ENCODE assay signal across 14 mouse cellular contexts in the genomic region with DNA sequence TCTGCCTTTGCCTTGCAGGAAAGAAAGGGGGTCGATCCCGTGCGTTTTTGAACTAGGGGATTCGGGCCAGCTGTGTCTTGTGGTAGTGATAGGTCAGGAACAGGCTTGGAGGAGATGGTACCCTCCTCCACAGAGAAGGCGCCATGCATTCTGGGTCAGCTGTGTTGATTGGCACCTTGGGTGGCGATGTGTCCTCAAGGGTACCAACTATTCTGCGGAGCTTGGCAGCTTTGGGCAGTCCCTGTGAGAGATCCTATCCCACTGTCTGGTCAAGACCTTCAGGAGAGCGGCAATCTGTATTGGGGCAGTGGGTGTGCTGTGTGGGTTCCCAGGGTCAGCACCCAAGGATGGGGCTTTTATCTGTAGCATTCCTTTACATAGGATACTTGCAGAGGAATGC. TPM values are rescaled to one million over a fixed set of nuclear protein-coding genes. Genes with fewer than 3 reads are reported as not detected.
A peak's percentile ranks its signal among the peaks of the same experiment; 100 is the strongest.
DNase-seq lines count a peak whose midpoint lies in the region; ATAC-seq and TF ChIP-seq lines count a peak whose summit lies in the region.
"Had no signal": no experiment of that assay in that cellular context is flagged by ENCODE, and none has a peak within 500 bp of the region (broad histone marks: within the 10 kb centered on the region; RNA-seq: fewer than 3 reads in every experiment).

No protein-coding gene starts in this region.

- H3K4me2 ChIP-seq in forebrain, embryonic 13.5 days = no peak overlapping the region
- H3K4me2 ChIP-seq in hindbrain, embryonic 16.5 days (ENCODE audit: low read length) = no peak overlapping the region
- H3K4me2 ChIP-seq in neural tube, embryonic 13.5 days = 0 out of 2 replicates have a peak overlapping the region, but pooled peaks have one; percentile 1
- H3K4me2 ChIP-seq: liver, embryonic 11.5 days had no signal

- 79% methylated on average over 8 of the region's 8 CpGs for WGBS in forebrain, embryonic 13.5 days
- 53% methylated on average over 8 of the region's 8 CpGs for WGBS in hindbrain, embryonic 16.5 days
- 71% methylated on average over 8 of the region's 8 CpGs for WGBS in neural tube, embryonic 13.5 days

- no peaks in the 10 kb centered on the region for H3K27me3 ChIP-seq in forebrain, embryonic 13.5 days
- no peaks in the 10 kb centered on the region for H3K27me3 ChIP-seq in hindbrain, embryonic 16.5 days (replicated peaks; ENCODE audit: control insufficient read depth, insufficient read depth, low read length)
- H3K27me3 ChIP-seq in neural tube, embryonic 13.5 days = no peaks in the 10 kb centered on the region

- peak; percentile 3; the same call in 1 of the 2 replicates for ATAC-seq in forebrain, embryonic 13.5 days
- peak; percentile 16 for ATAC-seq in hindbrain, embryonic 16.5 days
- ATAC-seq in neural tube, embryonic 13.5 days (ENCODE audit: low read depth) = no peak
- ATAC-seq: inflammation-experienced regulatory T-cells, adult 6 months had no signal

- no peak for TF ChIP-seq CTCF in gastrocnemius, adult 2 months (IDR thresholded peaks at IDR 0.05)

- no peaks in the 10 kb centered on the region for H3K9me3 ChIP-seq in forebrain, embryonic 13.5 days (replicated peaks)
- H3K9me3 ChIP-seq in hindbrain, embryonic 16.5 days (ENCODE audit: control insufficient read depth, low read length) = no peaks in the 10 kb centered on the region
- H3K9me3 ChIP-seq in neural tube, embryonic 13.5 days = no peaks in the 10 kb centered on the region

- H3K4me3 ChIP-seq in gastrocnemius, adult 2 months = no peak overlapping the region
- no peak overlapping the region for H3K4me3 ChIP-seq in forebrain, embryonic 13.5 days
- no peak overlapping the region for H3K4me3 ChIP-seq in hindbrain, embryonic 16.5 days (ENCODE audit: low read length)
- H3K4me3 ChIP-seq in neural tube, embryonic 13.5 days = no peak overlapping the region

- no peak for DNase-seq in gastrocnemius, adult 2 months
- no peak for DNase-seq in gastrocnemius, postnatal 36 days
- DNase-seq in urinary bladder, postnatal 4 days (ENCODE audit: low spot score in 2 of 2) = no peak
- no peak for DNase-seq in embryo, embryonic 11 days
- no peak for DNase-seq in gastrocnemius, adult 8-10 months (ENCODE audit: low spot score in 2 of 2)
- DNase-seq: cerebellum, postnatal 36 days; kidney, postnatal 25 days; lung, postnatal 10 days had no signal

- H3K36me3 ChIP-seq in forebrain, embryonic 13.5 days (ENCODE audit: poor library complexity, severe bottlenecking) = no peaks in the 10 kb centered on the region
- no peaks in the 10 kb centered on the region for H3K36me3 ChIP-seq in hindbrain, embryonic 16.5 days (ENCODE audit: control insufficient read depth, insufficient read depth, low read length)
- H3K36me3 ChIP-seq in neural tube, embryonic 13.5 days = no peaks in the 10 kb centered on the region

- no peak overlapping the region for H3K9ac ChIP-seq in forebrain, embryonic 13.5 days
- H3K9ac ChIP-seq in hindbrain, embryonic 16.5 days (ENCODE audit: low read depth, low read length) = no peak overlapping the region
- H3K9ac ChIP-seq in neural tube, embryonic 13.5 days = 0 out of 2 replicates have a peak overlapping the region, but pooled peaks have one; percentile 18

- peaks cover 56% of the 10 kb centered on the region for H3K4me1 ChIP-seq in forebrain, embryonic 13.5 days
- H3K4me1 ChIP-seq in hindbrain, embryonic 16.5 days (ENCODE audit: control insufficient read depth, insufficient read depth, low read depth, low read length) = peaks cover 36% of the 10 kb centered on the region
- peaks cover 70% of the 10 kb centered on the region for H3K4me1 ChIP-seq in neural tube, embryonic 13.5 days (replicated peaks)

- peak overlapping the region; percentile 87 for H3K27ac ChIP-seq in gastrocnemius, adult 2 months
- peak overlapping the region; percentile 86 for H3K27ac ChIP-seq in forebrain, embryonic 13.5 days
- H3K27ac ChIP-seq in hindbrain, embryonic 16.5 days (ENCODE audit: low read depth, low read length) = peak overlapping the region; percentile 82
- H3K27ac ChIP-seq in neural tube, embryonic 13.5 days (replicated peaks) = peak overlapping the region; percentile 74

- intact Hi-C loops in gastrocnemius, adult 2 months (cut with DNase I) = loop anchor here (5.0 kb wide), 1 partner anchor 568 kb away; no protein-coding TSS in a partner anchor
- intact Hi-C loops in gastrocnemius, postnatal 36 days (cut with DNase I) = loop anchor here (10.0 kb wide), 1 partner anchor 565 kb away; no protein-coding TSS in a partner anchor

RNA-seq across cellular contexts. Expression of a gene that starts 31.7 kb away (rescaled TPM):
- 10 to 100 TPM; 12.6 to 15.1 TPM for total RNA-seq in gastrocnemius, adult 2 months (2021)
- 10 to 100 TPM; 14.9 to 15.1 TPM for total RNA-seq in gastrocnemius, postnatal 36 days (2021)
- 1.1 and 1.2 TPM in 2 replicates for polyA plus RNA-seq in forebrain, embryonic 13.5 days (2015; fragmentation: Nextera tagmentation; extraction: Ambion mirVana)
- polyA plus RNA-seq in hindbrain, embryonic 16.5 days (2015; fragmentation: Nextera tagmentation; extraction: Ambion mirVana) = 6.4 and 6.5 TPM in 2 replicates
- polyA plus RNA-seq in neural tube, embryonic 13.5 days (2015; fragmentation: Nextera tagmentation; extraction: Ambion mirVana) = 1.2 and 1.4 TPM in 2 replicates
- 10 to 100 TPM in 2 of 4 experiments, 1 to 10 TPM in 2; 6.8 to 11.4 (median 9.4) TPM for total RNA-seq in gastrocnemius, adult 8-10 months (2022)

RNA-seq across cellular contexts. Expression of a gene that starts 59.6 kb away (rescaled TPM):
- not detected for total RNA-seq in gastrocnemius, adult 2 months (2021)
- not detected for total RNA-seq in gastrocnemius, postnatal 36 days (2021)
- polyA plus RNA-seq in forebrain, embryonic 13.5 days (2015; fragmentation: Nextera tagmentation; extraction: Ambion mirVana) = 2.2 and 3.1 TPM in 2 replicates
- 0.82 and 1.4 TPM in 2 replicates for polyA plus RNA-seq in hindbrain, embryonic 16.5 days (2015; fragmentation: Nextera tagmentation; extraction: Ambion mirVana)
- polyA plus RNA-seq in neural tube, embryonic 13.5 days (2015; fragmentation: Nextera tagmentation; extraction: Ambion mirVana) = 0.54 and 1.3 TPM in 2 replicates
- not detected for total RNA-seq in gastrocnemius, adult 8-10 months (2022)
- polyA plus RNA-seq: adrenal gland, adult 2 months; inflammation-experienced regulatory T-cells, adult 6 months had no signal
